Mouse (Mus musculus): ENCODE data around the gene Def8.

DNA sequence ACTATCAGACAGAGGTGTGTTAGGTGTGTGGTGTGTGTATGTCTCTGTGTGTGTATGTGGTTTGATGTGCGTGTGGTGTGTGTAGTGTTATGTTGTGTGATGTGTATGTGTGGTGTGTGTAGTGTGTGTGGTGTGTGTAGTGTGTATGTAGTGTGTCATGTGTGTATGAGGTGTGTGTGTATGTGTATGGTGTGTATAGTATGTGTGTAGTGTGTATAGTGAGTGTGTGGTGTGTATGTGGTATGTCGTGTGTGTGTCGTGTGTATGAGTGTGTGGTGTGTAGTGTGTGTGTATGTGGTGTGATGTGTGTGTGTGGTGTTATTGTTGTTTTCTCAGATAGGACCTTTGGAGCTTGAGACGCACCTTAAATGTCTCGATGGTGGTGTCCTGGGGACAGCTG is 19.0 kb downstream of the Def8 start:
- TF ChIP-seq CTCF (IDR thresholded peaks at IDR 0.05; ENCODE audit: low read depth, low read length) (no peak), POLR2A (IDR thresholded peaks at IDR 0.05; ENCODE audit: borderline replicate concordance, low read depth, low read length) (no peak)

Measured in bone marrow macrophage, adult 2 months (primary cell).